Mouse (Mus musculus) megakaryocyte, embryonic 14.5 days (primary cell): Measurements from ENCODE around the gene Arid5b. TPM values are rescaled to one million over a fixed set of nuclear protein-coding genes. Genes with fewer than 3 reads are reported as not detected.
A peak's percentile ranks its signal among the peaks of the same experiment; 100 is the strongest.

Experiments used
- H3K27me3 ChIP-seq: replicated peaks from 2 replicates; pipeline ENCODE3; 2012; ENCODE audit warnings: inconsistent platforms
- H3K36me3 ChIP-seq: replicated peaks from 2 replicates; pipeline ENCODE3; 2012; ENCODE audit warnings: low read length, inconsistent platforms, mixed read lengths
- H3K4me1 ChIP-seq: 2 replicates; pipeline ENCODE4 v1.6.1; 2012; ENCODE audit warnings: inconsistent platforms
- H3K4me3 ChIP-seq: replicated peaks from 2 replicates; pipeline ENCODE3; 2012; ENCODE audit warnings: moderate library complexity, mild to moderate bottlenecking, inconsistent platforms
- H3K9me3 ChIP-seq: 2 replicates; pipeline ENCODE4 v1.6.1; 2012; ENCODE audit warnings: inconsistent platforms
- FLI1 ChIP-seq: IDR thresholded peaks from 2 replicates; pipeline ENCODE4 v1.6.1; 2012; ENCODE audit warnings: low read length, inconsistent platforms, mixed read lengths
- GATA1 ChIP-seq: IDR thresholded peaks from 3 replicates; pipeline ENCODE4 v1.6.1; 2012; ENCODE audit warnings: mixed read lengths, low read length, inconsistent platforms, borderline replicate concordance
- polyA plus RNA-seq: library from polyadenylated mRNA; stranded (reverse); fragments of >175 nt; gene quantifications from 2 replicates; pipeline ENCODE4 v1.2.3, GENCODE M21; 2012; ENCODE audit warnings: low replicate concordance; ENCODE audit not compliant: insufficient read depth

The Arid5b gene
- polyA plus RNA-seq, 1 experiment = 0.63 TPM

DNA sequence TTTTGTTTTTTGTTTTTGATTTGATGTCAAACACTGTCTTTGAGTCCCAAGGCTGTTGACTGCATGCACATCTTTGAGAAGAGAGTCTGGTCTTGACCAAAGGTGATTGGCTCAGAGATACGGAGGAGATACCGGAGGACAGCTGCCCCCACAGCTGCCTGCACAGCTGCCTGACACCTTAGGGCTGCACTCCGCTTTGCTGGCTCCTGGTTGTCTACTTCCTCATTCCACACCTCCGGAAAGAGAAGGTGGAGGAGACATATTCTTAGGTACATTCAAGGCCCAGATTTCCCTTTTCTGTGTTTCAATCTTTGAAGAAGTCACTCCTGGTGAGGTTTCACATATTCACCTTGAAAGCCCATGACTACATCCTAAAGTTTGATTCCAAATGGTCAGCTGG, 25.9 kb downstream of the Arid5b start:
- no peak for TF ChIP-seq FLI1
- no peak for TF ChIP-seq GATA1
- H3K4me1 ChIP-seq = peaks cover 15% of the 10 kb centered on the region
- no peaks in the 10 kb centered on the region for H3K27me3 ChIP-seq
- H3K4me3 ChIP-seq = no peak overlapping the region
- H3K9me3 ChIP-seq = no peaks in the 10 kb centered on the region
- H3K36me3 ChIP-seq = no peaks in the 10 kb centered on the region

DNA sequence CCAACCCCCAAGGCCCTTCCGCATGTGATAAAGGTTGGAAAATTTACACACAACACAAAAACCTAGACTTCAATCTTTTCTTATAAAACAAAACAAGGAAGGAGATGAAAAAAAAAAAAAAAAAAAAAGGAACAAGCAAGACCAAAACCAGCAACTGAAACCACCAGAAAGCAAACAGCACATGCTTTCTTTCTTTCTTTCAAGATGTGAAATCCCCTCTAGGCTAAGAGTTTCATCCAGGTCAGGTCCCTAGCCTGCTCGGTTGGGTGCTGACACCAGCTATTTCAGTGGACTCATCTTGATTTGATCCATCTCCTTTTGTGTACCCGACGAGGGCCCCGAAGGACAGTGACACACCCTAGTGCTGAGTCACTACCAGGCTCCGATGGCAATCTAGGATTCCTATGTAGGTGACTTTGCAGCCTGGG, 29.2 kb downstream of the Arid5b start:
- no peaks in the 10 kb centered on the region for H3K27me3 ChIP-seq
- peaks cover 15% of the 10 kb centered on the region for H3K4me1 ChIP-seq
- no peaks in the 10 kb centered on the region for H3K36me3 ChIP-seq
- peak overlapping the region; percentile 16 for H3K4me3 ChIP-seq
- TF ChIP-seq FLI1 (no peak), GATA1 (no peak)
- H3K9me3 ChIP-seq = no peaks in the 10 kb centered on the region

DNA sequence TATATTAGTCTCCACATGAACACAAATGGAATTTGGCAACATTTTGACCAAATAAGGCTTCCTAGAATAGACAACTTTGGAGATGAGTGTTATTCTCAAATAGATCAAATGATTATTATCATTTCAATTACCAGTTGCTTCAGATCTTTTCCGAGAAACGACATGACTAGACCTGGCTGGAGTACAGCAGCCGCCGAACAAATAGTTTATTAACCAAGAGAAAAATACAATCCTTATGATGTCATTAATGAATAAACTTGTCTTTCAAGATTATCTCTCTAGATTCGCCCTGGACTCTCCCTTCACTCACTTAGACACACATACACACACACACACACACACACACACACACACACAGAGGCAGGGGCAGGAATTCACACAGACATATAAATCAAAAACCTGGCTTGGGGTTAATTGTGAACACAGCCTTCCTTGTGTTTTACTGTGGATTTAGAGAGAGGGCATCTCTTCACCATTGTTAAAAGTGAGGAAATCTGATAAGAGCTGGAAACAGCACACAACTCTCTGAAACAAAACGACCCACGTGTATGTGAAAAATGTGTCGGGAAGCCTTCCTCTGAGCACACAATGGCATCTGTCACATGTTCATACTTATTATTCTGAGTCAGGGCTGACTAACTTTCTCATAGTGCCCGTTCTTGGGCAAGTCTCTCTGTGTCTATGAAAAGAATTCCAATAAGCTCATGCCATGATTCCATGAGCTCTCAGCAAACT, 30.1 kb downstream of the Arid5b start:
- peaks cover 9% of the 10 kb centered on the region for H3K4me1 ChIP-seq
- no peaks in the 10 kb centered on the region for H3K36me3 ChIP-seq
- H3K4me3 ChIP-seq = no peak overlapping the region
- H3K9me3 ChIP-seq = no peaks in the 10 kb centered on the region
- no peak for TF ChIP-seq GATA1
- no peak for TF ChIP-seq FLI1
- H3K27me3 ChIP-seq = no peaks in the 10 kb centered on the region

DNA sequence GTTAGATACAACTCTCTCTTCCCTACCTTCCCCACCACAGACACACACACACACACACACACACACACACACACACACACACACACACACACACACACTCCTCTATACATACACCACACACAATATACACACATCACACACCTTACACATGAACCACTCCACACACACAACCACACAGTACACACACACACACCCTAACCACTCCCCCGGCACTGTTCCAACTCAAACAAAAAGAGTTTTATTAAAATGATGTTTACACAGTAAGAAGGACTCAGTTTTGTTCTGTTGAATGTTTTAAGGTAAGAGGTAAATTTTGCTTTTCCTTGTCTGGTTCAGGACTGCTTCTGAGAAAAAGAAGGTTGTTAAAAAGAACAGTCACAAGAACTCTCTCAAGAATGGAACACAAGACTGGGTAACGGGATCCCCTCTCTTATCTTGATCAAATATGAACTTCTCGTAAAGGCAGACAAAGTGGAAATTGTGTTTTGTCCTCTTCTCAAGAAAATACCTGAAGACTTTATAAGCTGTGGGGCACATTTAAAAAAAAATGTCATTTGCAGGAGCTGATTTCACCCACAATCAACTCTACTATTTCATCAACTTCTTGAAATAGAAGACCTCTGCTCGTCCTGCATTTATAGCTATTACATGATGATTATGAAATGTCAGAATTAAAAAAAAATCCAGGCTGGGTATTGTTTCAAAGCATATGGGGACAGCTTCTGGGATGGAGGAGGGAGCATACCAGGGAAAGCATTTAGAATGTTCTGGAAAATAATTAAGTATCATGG, 30.9 kb downstream of the Arid5b start:
- H3K27me3 ChIP-seq = no peaks in the 10 kb centered on the region
- TF ChIP-seq GATA1 (no peak), FLI1 (no peak)
- peaks cover 7% of the 10 kb centered on the region for H3K4me1 ChIP-seq

DNA sequence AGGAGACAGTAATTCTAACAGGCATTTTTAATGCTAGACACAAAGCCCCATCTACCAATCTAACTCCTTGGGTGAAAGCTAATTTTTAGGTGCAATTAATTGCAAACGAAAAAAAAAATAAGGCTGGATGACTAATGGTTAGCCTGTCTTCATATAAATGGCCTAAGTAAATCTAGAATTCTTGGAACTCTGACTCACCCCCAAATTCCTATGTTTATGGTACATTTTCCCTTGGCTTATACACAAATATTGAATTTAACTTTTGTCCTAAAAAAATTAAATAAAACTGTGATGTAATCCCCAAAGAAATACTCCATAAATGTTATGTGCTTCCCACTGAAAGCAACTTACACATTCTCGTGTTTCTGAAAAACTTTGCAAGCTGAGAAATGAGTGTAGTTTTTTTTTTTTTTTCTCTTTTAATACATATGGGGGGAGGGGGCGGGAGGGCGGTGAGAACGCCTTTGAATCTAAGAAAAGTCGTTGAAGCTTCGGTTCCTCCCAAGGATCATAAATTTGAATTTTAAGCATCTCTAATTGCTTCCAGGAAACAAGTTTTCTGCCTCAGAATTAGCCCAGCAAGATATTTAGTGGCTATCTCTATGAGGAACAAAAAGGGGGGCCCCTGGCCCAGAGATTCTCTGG, 31.8 kb downstream of the Arid5b start:
- no peak for TF ChIP-seq FLI1
- no peak for TF ChIP-seq GATA1
- Histone ChIP-seq H3K4me3 (no peak overlapping the region), H3K36me3 (peaks cover 9% of the 10 kb centered on the region), H3K9me3 (no peaks in the 10 kb centered on the region), H3K27me3 (no peaks in the 10 kb centered on the region), H3K4me1 (peaks cover 7% of the 10 kb centered on the region)

More for the DNA sequence above, 30.9 kb downstream of the Arid5b start:
- Histone ChIP-seq H3K36me3 (peaks cover 3% of the 10 kb centered on the region), H3K9me3 (no peaks in the 10 kb centered on the region), H3K4me3 (no peak overlapping the region)

DNA sequence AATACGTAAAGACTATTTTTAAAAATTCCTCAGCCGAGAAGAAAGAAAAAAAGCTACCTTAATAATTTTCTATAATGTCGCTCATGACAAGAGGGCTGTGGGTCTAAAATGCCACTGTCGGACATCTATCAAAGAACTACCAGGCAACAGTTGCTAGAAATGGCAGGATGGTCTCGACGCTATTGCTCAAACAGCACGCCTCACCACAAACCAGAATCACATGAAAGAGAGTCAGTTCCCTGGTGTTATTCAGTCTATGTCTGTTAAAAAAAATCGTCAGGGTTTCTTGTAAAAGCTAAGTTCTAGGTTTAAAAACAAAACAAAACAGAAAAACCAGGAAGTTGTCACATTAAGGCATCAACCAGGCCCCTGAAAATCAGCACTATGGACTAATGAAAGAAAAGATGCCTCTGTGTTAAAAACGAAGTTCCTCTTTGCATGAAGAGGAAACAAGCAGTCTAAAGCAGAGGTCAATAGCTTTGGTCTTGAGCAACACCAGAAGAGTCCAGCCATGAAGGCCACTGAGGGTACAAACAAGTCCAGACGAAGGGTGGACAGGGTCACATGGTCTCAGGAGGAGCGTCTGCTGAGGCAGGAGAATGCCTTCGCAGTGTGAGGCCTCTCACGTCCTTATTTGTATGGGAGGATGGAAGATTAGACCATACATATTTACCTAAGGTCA, 37.6 kb downstream of the Arid5b start:
- Histone ChIP-seq H3K4me3 (peak overlapping the region; percentile 42), H3K36me3 (peaks cover 12% of the 10 kb centered on the region), H3K4me1 (peaks cover 26% of the 10 kb centered on the region), H3K9me3 (no peaks in the 10 kb centered on the region), H3K27me3 (no peaks in the 10 kb centered on the region)
- no peak for TF ChIP-seq GATA1
- TF ChIP-seq FLI1 = no peak

DNA sequence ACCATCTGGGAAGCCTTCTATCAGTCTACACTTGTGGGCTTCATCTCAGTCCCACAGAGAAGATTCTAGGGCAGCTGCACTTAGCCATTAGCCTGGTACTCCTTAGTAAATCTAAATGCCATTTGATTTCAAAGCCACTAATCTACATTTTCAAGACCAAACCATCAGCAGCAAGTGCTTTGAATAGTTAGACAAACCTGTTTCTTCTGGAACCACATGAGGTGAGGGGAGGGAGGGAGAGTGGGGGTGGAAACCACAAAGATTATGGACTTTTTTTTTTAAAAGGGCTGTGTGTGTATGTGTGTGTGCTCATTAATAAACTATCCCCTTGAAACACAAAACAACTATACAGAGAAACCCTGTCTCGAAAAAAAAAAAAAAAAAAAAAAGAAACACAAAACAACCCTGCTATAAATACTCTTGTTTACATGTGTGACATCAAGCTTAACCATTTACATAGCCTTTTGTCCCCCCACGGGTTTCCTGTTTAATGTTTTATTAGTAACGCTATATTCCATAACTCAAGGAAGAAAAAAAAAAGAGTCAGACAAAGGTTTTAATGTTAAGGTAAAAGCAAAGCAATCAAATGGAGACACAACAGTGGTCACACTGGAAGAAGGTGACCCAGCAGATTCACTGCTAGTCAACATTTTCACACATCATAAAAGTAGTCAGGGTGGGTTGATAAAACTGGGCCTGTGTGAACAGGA, 38.3 kb downstream of the Arid5b start:
- Histone ChIP-seq H3K9me3 (no peaks in the 10 kb centered on the region), H3K4me3 (no peak overlapping the region), H3K36me3 (peaks cover 12% of the 10 kb centered on the region), H3K4me1 (peaks cover 26% of the 10 kb centered on the region), H3K27me3 (no peaks in the 10 kb centered on the region)
- no peak for TF ChIP-seq GATA1
- no peak for TF ChIP-seq FLI1

DNA sequence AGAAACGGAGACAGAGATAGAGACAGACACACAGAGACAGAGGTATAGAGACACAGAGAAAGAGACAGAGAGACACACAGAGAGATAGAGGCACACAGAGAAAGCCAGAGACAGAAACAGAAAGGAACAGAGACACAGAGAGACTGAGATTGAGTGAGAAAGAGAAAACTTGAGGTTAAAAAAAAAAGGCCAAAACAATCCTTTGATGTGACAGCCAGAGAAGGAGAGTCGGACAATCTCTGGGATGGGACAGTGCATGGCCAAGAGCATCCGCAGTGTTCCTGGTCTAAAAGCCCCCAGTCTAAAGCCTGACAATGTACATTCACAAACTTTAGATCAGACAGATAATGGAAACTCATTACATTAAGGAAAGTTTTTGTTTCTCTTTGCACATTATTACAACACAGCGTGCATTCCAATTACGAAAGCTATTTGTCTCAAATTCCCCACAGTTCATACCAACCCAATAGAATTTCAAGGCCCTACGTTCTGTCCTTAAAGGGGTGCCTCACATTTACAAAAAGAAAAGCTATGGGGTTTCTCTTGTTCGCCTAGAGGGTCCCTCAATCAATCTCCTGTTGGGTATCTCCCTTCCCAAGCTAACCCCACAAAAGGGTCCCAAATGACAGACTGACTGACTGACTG, 39.0 kb downstream of the Arid5b start:
- Histone ChIP-seq H3K36me3 (peaks cover 12% of the 10 kb centered on the region), H3K9me3 (no peaks in the 10 kb centered on the region), H3K4me1 (peaks cover 26% of the 10 kb centered on the region), H3K27me3 (no peaks in the 10 kb centered on the region), H3K4me3 (no peak overlapping the region)
- no peak for TF ChIP-seq FLI1
- TF ChIP-seq GATA1 = no peak
